Mouse (Mus musculus): ENCODE results near the gene 4932438A13Rik.

DNA sequence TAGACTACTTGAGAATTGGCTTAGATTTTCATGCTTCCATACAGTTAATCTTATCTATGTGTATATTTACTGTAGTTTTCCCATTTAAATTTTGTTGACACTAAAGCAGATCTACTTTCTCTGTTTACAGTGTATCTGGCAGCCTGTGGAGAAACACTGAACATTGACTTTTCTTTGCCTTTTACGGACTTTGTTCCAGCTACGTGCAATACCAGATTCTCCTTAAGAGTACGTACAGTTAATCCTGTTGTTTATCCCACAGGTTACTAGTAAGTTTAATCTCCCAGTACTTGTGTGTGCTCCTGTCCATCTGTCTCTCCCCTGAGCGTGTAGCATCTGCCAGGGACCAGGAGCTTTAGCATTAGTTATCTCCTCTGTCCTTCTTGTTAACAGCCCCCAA, 55.4 kb downstream of the 4932438A13Rik start:
- TF ChIP-seq MYOD1 (IDR thresholded peaks at IDR 0.05; ENCODE audit: control insufficient read depth in 1 of 3, insufficient read length in 2 of 3, low read depth in 2 of 3), result no peak
- TF ChIP-seq CEBPB (IDR thresholded peaks at IDR 0.05; ENCODE audit: insufficient read depth, poor library complexity, severe bottlenecking), result no peak

Data from myocyte (in vitro differentiated cells).